Mouse (Mus musculus) liver, embryonic 14.5 days (tissue): ENCODE measurements around the gene Mterf2. TPM values are rescaled to one million over a fixed set of nuclear protein-coding genes. Genes with fewer than 3 reads are reported as not detected.

Source experiments
- ATAC-seq: fragments of 200-750 bp; cut with Nextera tagmentation; 2 replicates; pipeline ENCODE4 v1.8.0; 2017; ENCODE audit warnings: moderate number of reproducible peaks, mild to moderate bottlenecking, moderate library complexity; ENCODE audit not compliant: insufficient read depth
- DNase-seq, 3 experiments: peaks; one replicate each; pipeline ENCODE4 v3.0.0-alpha.2; 2012 to 2013; ENCODE audit warnings: low read depth in 3 of 3, low spot score in 3 of 3
- H3K27ac ChIP-seq: fragments of 300-500 bp; sonication (generic); 2 replicates; pipeline ENCODE4 v1.5.1; 2014; ENCODE audit warnings: moderate library complexity, mild to moderate bottlenecking, control low read depth, inconsistent platforms
- H3K27me3 ChIP-seq: fragments of 300-500 bp; sonication (generic); 2 replicates; pipeline ENCODE4 v1.6.1; 2014; ENCODE audit warnings: mild to moderate bottlenecking, low read length, moderate library complexity; ENCODE audit not compliant: control insufficient read depth, insufficient read depth
- H3K36me3 ChIP-seq: fragments of 300-500 bp; sonication (generic); replicated peaks from 2 replicates; pipeline ENCODE4 v1.6.1; 2014; ENCODE audit warnings: low read depth; ENCODE audit not compliant: control insufficient read depth, insufficient read depth
- H3K4me1 ChIP-seq, 2 experiments: fragments of 200-500 bp in 1 of 2; fragments of 300-500 bp in 1 of 2; sonication (generic) in 1 of 2; replicated peaks; 2 replicates each; pipeline ENCODE4 v1.6.1; 2012 to 2014; ENCODE audit warnings: antibody characterized with exemption in 1 of 2, inconsistent platforms in 1 of 2, low read length in 1 of 2; ENCODE audit not compliant: control insufficient read depth in 2 of 2, insufficient read depth in 2 of 2
- H3K4me2 ChIP-seq: fragments of 300-500 bp; sonication (generic); 2 replicates; pipeline ENCODE4 v1.6.1; 2014; ENCODE audit warnings: low read depth, mild to moderate bottlenecking, control low read depth, moderate library complexity
- H3K4me3 ChIP-seq, 2 experiments: fragments of 200-500 bp in 1 of 2; fragments of 300-500 bp in 1 of 2; sonication (generic) in 1 of 2; 2 replicates each; pipeline ENCODE4 v1.5.1; 2012 to 2014; ENCODE audit warnings: low read depth in 2 of 2, low read length in 2 of 2, mild to moderate bottlenecking in 2 of 2, control low read depth in 1 of 2, inconsistent platforms in 1 of 2, moderate library complexity in 1 of 2; ENCODE audit not compliant: insufficient read depth in 1 of 2
- H3K9ac ChIP-seq: fragments of 300-500 bp; sonication (generic); replicated peaks from 2 replicates; pipeline ENCODE4 v1.6.1; 2014; ENCODE audit warnings: mild to moderate bottlenecking, control low read depth, moderate library complexity
- H3K9me3 ChIP-seq: fragments of 300-500 bp; sonication (generic); 2 replicates; pipeline ENCODE4 v1.6.1; 2016; ENCODE audit warnings: low read length, mixed read lengths; ENCODE audit not compliant: control insufficient read depth
- CTCF ChIP-seq: IDR thresholded peaks from 2 replicates; pipeline ENCODE4 v1.5.1; 2016; ENCODE audit warnings: antibody characterized with exemption, low read depth, control low read depth
- EP300 ChIP-seq: IDR thresholded peaks from 2 replicates; pipeline ENCODE4 v1.6.1; 2016; ENCODE audit warnings: antibody characterized with exemption, low read depth
- WGBS: fragments of 180-500 bp; shearing (Covaris S2); extraction: QIAGEN DNeasy Blood & Tissue Kit; methylation state at CpG from one replicate; pipeline ENCODE4 v1.1.7; 2014; ENCODE audit not compliant: insufficient replicate concordance; 5-methylcytosine and 5-hydroxymethylcytosine counted together
- polyA plus RNA-seq, 2 experiments: library from polyadenylated mRNA; depleted of rRNA in 1 of 2; stranded (reverse) in 1 of 2; unstranded in 1 of 2; fragments of >200 nt; fragmentation: Nextera tagmentation in 1 of 2; extraction: Ambion mirVana in 1 of 2; gene quantifications; 2 replicates each; pipeline versions ENCODE4 v1.2.1 to v1.2.3; 2012 to 2014

Mterf2 gene
- 2.5 and 4.4 TPM in 2 replicates for polyA plus RNA-seq (2012; rRNA removed)
- 5.2 and 6.4 TPM in 2 replicates for polyA plus RNA-seq (2014; fragmentation: Nextera tagmentation; extraction: Ambion mirVana)

- DNase-seq (peak; percentile 95 to 97 (median 96)), ATAC-seq (peak; percentile 100)
- Histone ChIP-seq H3K36me3 (no peaks in the 10 kb centered on the region), H3K9me3 (no peaks in the 10 kb centered on the region), H3K4me2 (peak within 1 kb of the TSS; percentile 79), H3K9ac (peak within 1 kb of the TSS; percentile 51), H3K4me3 (peak within 1 kb of the TSS; percentile 55 to 67), H3K27me3 (no peaks in the 10 kb centered on the region), H3K27ac (no peak within 1 kb of the TSS), H3K4me1 (peaks cover 5 to 9% of the 10 kb centered on the region in 2 experiments; a peak in 3 of 4 replicates)
- 6% methylated on average over 20 of the region's 20 CpGs for WGBS
- TF ChIP-seq EP300 (no peak), CTCF (peak; percentile 44)
Measured at GRCm38 (mm10) chr10:85127395-85128287, at the start of gene Mterf2. Gene Mterf2 (minus strand): TSS chr10:85128027.

- H3K27ac ChIP-seq: no peak overlapping the region
- TF ChIP-seq EP300 (no peak), CTCF (no peak)
- H3K27me3 ChIP-seq: no peaks in the 10 kb centered on the region
- H3K4me1 ChIP-seq: no peaks in the 10 kb centered on the region
- H3K4me3 ChIP-seq: no peak overlapping the region
- no peaks in the 10 kb centered on the region for H3K36me3 ChIP-seq
- no peak overlapping the region for H3K9ac ChIP-seq
- DNase-seq (no peak), ATAC-seq (no peak)
- no peaks in the 10 kb centered on the region for H3K9me3 ChIP-seq
- no peak overlapping the region for H3K4me2 ChIP-seq
- 47% methylated on average over 2 of the region's 2 CpGs for WGBS
Measured at GRCm38 (mm10) chr10:85176640-85177039, 48.8 kb upstream of the Mterf2 start.

GRCm38 (mm10) chr10:85165306-85165705 is 37.5 kb upstream of the Mterf2 start:
- 74% methylated on average over 5 of the region's 5 CpGs for WGBS
- no peak for ATAC-seq

GRCm38 (mm10) chr10:85164791-85165190 is 37.0 kb upstream of the Mterf2 start:
- WGBS: 78% methylated on average over 13 of the region's 13 CpGs
- H3K27ac ChIP-seq: no peak overlapping the region
- DNase-seq: no peak
- H3K27me3 ChIP-seq: no peaks in the 10 kb centered on the region
- H3K36me3 ChIP-seq: no peaks in the 10 kb centered on the region
- no peak overlapping the region for H3K4me3 ChIP-seq
- no peak overlapping the region for H3K4me2 ChIP-seq
- H3K9ac ChIP-seq: no peak overlapping the region
- H3K9me3 ChIP-seq: no peaks in the 10 kb centered on the region
- TF ChIP-seq CTCF: no peak
- TF ChIP-seq EP300: no peak
- H3K4me1 ChIP-seq: no peaks in the 10 kb centered on the region
- ATAC-seq: no peak

More at GRCm38 (mm10) chr10:85165306-85165705, 37.5 kb upstream of the Mterf2 start:
- no peak overlapping the region for H3K4me3 ChIP-seq
- DNase-seq: no peak
- H3K9me3 ChIP-seq: no peaks in the 10 kb centered on the region
- H3K9ac ChIP-seq: no peak overlapping the region
- TF ChIP-seq CTCF: no peak
- no peak for TF ChIP-seq EP300
- no peaks in the 10 kb centered on the region for H3K4me1 ChIP-seq
- no peaks in the 10 kb centered on the region for H3K36me3 ChIP-seq
- no peak overlapping the region for H3K27ac ChIP-seq
- no peaks in the 10 kb centered on the region for H3K27me3 ChIP-seq
- no peak overlapping the region for H3K4me2 ChIP-seq

GRCm38 (mm10) chr10:85161745-85162351 is 34.0 kb upstream of the Mterf2 start:
- Histone ChIP-seq H3K9ac (no peak overlapping the region), H3K27ac (no peak overlapping the region), H3K4me2 (no peak overlapping the region), H3K4me1 (no peaks in the 10 kb centered on the region), H3K9me3 (no peaks in the 10 kb centered on the region), H3K36me3 (no peaks in the 10 kb centered on the region), H3K27me3 (no peaks in the 10 kb centered on the region), H3K4me3 (no peak overlapping the region)
- ATAC-seq (no peak), DNase-seq (no peak)
- TF ChIP-seq CTCF: no peak
- TF ChIP-seq EP300: no peak
- 57% methylated on average over 5 of the region's 5 CpGs for WGBS
